Mouse (Mus musculus): ENCODE measurements around the gene Vsig10.

Gene Vsig10

DNA sequence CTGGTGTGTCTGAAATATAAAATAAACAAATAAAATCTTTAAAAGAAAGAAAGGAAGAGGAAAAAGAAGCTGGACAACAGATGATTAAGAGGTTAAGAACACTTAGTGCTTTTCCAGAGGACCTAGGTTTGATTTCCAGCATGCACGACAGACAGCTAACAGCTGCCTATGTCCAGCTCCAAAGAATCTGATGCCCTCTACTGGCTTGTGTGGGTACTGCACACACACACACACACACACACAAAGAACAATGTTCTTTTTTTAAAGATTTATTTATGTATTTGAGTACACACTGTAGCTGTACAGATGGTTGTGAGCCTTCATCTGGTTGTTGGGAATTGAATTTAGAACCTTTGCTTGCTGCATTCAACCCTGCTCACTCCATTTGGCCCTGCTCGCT lies 28.8 kb upstream of the Vsig10 start:
- no peak for TF ChIP-seq GATA4 (IDR thresholded peaks at IDR 0.05; ENCODE audit: insufficient replicate concordance, low read length)

- no peak for TF ChIP-seq GATA4 (IDR thresholded peaks at IDR 0.05; ENCODE audit: insufficient replicate concordance, low read length)
Observed at GRCm38 (mm10) chr5:117291312-117291711, 27.6 kb upstream of the Vsig10 start.

- TF ChIP-seq GATA4 (IDR thresholded peaks at IDR 0.05; ENCODE audit: insufficient replicate concordance, low read length): no peak
Observed at GRCm38 (mm10) chr5:117292547-117292946, 26.3 kb upstream of the Vsig10 start.

GRCm38 (mm10) chr5:117295011-117295410 lies 23.9 kb upstream of the Vsig10 start:
- peak; percentile 39; the same call in 1 of the 2 replicates for TF ChIP-seq GATA4 (IDR thresholded peaks at IDR 0.05; ENCODE audit: insufficient replicate concordance, low read length)

DNA sequence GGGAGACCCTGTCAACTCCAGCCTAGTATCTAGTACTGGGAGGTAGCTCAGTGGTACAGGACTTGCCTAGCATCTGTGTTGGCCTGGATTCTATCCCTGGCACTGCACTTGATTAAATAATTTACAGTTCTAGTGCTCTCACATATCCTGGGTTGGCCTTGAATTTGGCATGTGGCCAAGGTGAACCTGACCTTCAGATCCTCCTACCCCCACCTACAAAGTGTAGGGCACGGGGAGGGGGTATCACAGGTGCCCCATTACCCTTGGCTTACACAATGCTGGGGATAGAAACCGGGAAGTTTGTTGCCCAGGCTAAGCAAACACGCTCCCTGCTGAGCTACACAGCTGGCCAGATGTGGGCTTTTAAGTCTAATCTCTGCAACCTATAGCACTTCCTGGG lies 16.0 kb upstream of the Vsig10 start:
- no peak for TF ChIP-seq GATA4 (IDR thresholded peaks at IDR 0.05; ENCODE audit: insufficient replicate concordance, low read length)

- no peak for TF ChIP-seq GATA4 (IDR thresholded peaks at IDR 0.05; ENCODE audit: insufficient replicate concordance, low read length)
Observed at GRCm38 (mm10) chr5:117303691-117304579, 14.9 kb upstream of the Vsig10 start.

GRCm38 (mm10) chr5:117304947-117305346 lies 13.9 kb upstream of the Vsig10 start:
- TF ChIP-seq GATA4 (IDR thresholded peaks at IDR 0.05; ENCODE audit: insufficient replicate concordance, low read length): peak; percentile 59; the same call in 1 of the 2 replicates

DNA sequence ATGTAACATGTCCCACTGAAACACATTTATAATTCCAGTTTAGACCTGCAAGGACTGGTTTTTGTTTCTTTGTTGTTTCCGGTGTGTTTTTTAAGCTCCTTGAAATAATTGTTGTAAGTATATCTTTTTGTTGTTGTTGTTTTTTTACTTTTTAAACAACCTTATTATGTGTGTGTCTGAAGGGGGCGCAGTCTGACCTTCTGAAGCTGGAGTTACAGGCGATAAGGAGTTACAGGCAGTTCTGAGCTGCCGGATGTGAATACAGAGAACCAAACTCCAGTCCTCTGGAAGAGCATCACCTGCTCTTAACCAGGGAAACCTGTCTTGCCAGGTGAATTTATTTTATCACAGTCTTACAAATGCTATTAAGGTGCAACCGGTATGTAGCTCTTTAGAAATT lies 13.1 kb upstream of the Vsig10 start:
- TF ChIP-seq GATA4 (IDR thresholded peaks at IDR 0.05; ENCODE audit: insufficient replicate concordance, low read length): no peak

DNA sequence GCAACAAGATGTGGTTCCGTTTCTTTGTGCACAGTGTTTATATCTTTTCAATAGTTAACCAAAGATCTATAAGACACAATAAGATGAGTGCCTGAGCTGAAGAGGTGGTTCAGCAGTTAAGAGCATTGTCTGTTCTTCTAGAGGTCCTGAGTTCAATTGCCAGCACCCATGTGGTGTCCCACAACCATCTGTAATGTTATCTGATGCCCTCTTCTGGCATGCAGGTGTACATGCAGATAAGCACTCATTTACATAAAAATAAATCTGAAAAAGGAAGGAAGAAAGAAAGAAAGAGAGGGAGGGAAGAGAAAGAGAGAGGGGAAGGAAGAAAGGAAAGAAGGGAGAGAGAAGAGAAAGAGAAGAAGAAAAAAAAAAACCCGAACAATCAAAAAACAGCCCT lies 12.1 kb upstream of the Vsig10 start:
- TF ChIP-seq GATA4 (IDR thresholded peaks at IDR 0.05; ENCODE audit: insufficient replicate concordance, low read length): no peak

DNA sequence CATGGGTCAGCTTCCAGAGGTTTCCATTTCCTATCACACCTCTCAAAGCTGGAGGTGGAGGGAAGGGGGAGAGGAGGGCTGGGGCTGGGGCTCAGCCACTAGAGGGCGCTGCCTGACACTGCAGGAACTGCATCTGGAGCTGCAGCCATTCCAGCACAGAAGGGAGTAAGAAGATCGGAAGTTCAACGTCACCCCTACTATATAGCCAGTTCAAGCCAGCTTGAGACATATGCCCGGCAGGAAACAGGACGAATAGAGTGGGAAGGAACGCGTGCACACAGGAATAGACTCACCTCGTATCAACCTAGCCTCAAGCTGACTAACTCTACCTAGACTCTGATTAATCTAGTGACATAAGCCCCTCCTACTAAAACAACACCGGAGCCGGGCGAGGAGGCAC lies 11.2 kb upstream of the Vsig10 start:
- TF ChIP-seq GATA4 (IDR thresholded peaks at IDR 0.05; ENCODE audit: insufficient replicate concordance, low read length): no peak

GRCm38 (mm10) chr5:117313420-117313819 lies 5.5 kb upstream of the Vsig10 start:
- TF ChIP-seq GATA4 (IDR thresholded peaks at IDR 0.05; ENCODE audit: insufficient replicate concordance, low read length): no peak

DNA sequence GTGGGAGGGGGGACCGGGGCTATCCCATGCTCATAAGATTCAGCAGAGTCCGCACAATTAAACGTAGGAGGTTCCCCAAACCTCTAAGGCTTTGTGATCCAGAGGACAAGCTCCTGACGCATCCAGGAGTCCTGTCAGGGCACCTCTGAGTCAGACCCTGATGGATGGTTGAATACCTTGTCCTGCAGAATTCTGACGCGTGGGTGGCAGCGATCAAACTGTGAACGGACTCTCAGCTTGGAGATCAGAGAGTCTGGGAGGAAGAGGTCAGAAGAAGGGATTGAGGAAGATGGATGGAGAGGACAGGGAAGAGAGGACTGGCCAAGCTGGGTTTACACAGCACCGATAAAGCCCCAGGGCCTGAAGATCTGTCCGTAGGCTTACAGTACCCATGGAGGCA lies 5.0 kb upstream of the Vsig10 start:
- TF ChIP-seq GATA4 (IDR thresholded peaks at IDR 0.05; ENCODE audit: insufficient replicate concordance, low read length): no peak

- no peak for TF ChIP-seq GATA4 (IDR thresholded peaks at IDR 0.05; ENCODE audit: insufficient replicate concordance, low read length)
Observed at GRCm38 (mm10) chr5:117314587-117315428, 4.1 kb upstream of the Vsig10 start.

DNA sequence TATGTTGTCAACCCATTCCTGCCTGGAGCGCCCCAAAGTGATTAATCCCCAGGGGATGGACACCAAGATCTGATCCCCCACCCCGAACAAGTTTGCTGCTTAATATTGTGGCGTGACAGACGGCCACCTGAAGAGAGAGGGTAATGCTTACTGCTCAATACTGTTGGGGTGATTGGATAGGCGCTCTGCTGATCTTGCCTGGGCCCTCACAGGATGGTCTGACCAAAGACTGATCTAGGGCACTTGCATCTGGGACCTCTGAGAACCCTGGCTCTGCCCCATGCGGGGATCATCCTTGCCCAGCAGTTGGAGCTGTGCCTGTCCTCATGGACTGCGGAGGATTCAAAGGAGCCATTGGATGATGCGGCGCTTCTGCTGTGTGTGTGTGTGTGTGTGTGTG lies 4.9 kb downstream of the Vsig10 start:
- TF ChIP-seq GATA4 (IDR thresholded peaks at IDR 0.05; ENCODE audit: insufficient replicate concordance, low read length): no peak

GRCm38 (mm10) chr5:117326408-117326807 lies 7.5 kb downstream of the Vsig10 start:
- TF ChIP-seq GATA4 (IDR thresholded peaks at IDR 0.05; ENCODE audit: insufficient replicate concordance, low read length): no peak

GRCm38 (mm10) chr5:117330457-117330856 lies 11.6 kb downstream of the Vsig10 start:
- TF ChIP-seq GATA4 (IDR thresholded peaks at IDR 0.05; ENCODE audit: insufficient replicate concordance, low read length): no peak
